Mouse (Mus musculus): Measurements from ENCODE around the gene Prpf6. TPM values are rescaled to one million over a fixed set of nuclear protein-coding genes. Genes with fewer than 3 reads are reported as not detected.
A peak's percentile ranks its signal among the peaks of the same experiment; 100 is the strongest.

The Prpf6 gene
- polyA plus RNA-seq, 1 experiment from 2014 or later: 70.5 TPM

- Histone ChIP-seq H3K36me3 (0 out of 2 replicates have a peak, but pooled peaks cover 2% of the 10 kb centered on the region), H3K4me3 (peak overlapping the region; percentile 96), H3K4me2 (replicated peaks) (peak overlapping the region; percentile 84), H3K27me3 (peaks cover 30% of the 10 kb centered on the region), H3K4me1 (peaks cover 22% of the 10 kb centered on the region), H3K27ac (no peak overlapping the region), H3K9ac (peak overlapping the region; percentile 93), H3K9me3 (no peaks in the 10 kb centered on the region)
- WGBS: 28% methylated on average over 10 of the region's 10 CpGs
- ATAC-seq (ENCODE audit: low FRiP score, low read depth): no peak
Observed at GRCm38 (mm10) chr2:181601751-181602145, 10.1 kb downstream of the Prpf6 start.

- Histone ChIP-seq H3K4me1 (peaks cover 22% of the 10 kb centered on the region), H3K4me3 (peak overlapping the region; percentile 96), H3K9me3 (no peaks in the 10 kb centered on the region), H3K27ac (no peak overlapping the region), H3K9ac (no peak overlapping the region; the same call in 1 of the 2 replicates), H3K36me3 (0 out of 2 replicates have a peak, but pooled peaks cover 3% of the 10 kb centered on the region), H3K4me2 (replicated peaks) (peak overlapping the region; percentile 84), H3K27me3 (peaks cover 28% of the 10 kb centered on the region)
- WGBS: 77% methylated on average over 4 of the region's 4 CpGs
- ATAC-seq (ENCODE audit: low FRiP score, low read depth): no peak
Observed at GRCm38 (mm10) chr2:181602367-181602766, 10.7 kb downstream of the Prpf6 start.

GRCm38 (mm10) chr2:181618761-181619495 lies 27.3 kb downstream of the Prpf6 start:
- ATAC-seq (ENCODE audit: low FRiP score, low read depth): no peak
- Histone ChIP-seq H3K36me3 (peaks cover 67% of the 10 kb centered on the region), H3K27ac (no peak overlapping the region), H3K9ac (no peak overlapping the region), H3K4me3 (no peak overlapping the region), H3K4me1 (no peaks in the 10 kb centered on the region), H3K4me2 (replicated peaks) (no peak overlapping the region), H3K9me3 (no peaks in the 10 kb centered on the region), H3K27me3 (no peaks in the 10 kb centered on the region)
- 85% methylated on average over 5 of the region's 5 CpGs for WGBS

GRCm38 (mm10) chr2:181623401-181623800 lies 31.7 kb downstream of the Prpf6 start:
- no peaks in the 10 kb centered on the region for H3K27me3 ChIP-seq
- no peaks in the 10 kb centered on the region for H3K9me3 ChIP-seq
- H3K4me1 ChIP-seq: no peaks in the 10 kb centered on the region
- no peak for ATAC-seq (ENCODE audit: low FRiP score, low read depth)
- H3K36me3 ChIP-seq: peaks cover 70% of the 10 kb centered on the region
- no peak overlapping the region for H3K9ac ChIP-seq
- H3K4me2 ChIP-seq (replicated peaks): no peak overlapping the region
- no peak overlapping the region for H3K4me3 ChIP-seq
- no peak overlapping the region for H3K27ac ChIP-seq

GRCm38 (mm10) chr2:181628471-181628870 lies 36.8 kb downstream of the Prpf6 start:
- H3K36me3 ChIP-seq: peaks cover 65% of the 10 kb centered on the region
- no peak for ATAC-seq (ENCODE audit: low FRiP score, low read depth)

GRCm38 (mm10) chr2:181632624-181633023 lies 41.0 kb downstream of the Prpf6 start:
- Histone ChIP-seq H3K27me3 (no peaks in the 10 kb centered on the region), H3K9me3 (no peaks in the 10 kb centered on the region), H3K36me3 (peaks cover 75% of the 10 kb centered on the region), H3K9ac (no peak overlapping the region), H3K4me1 (no peaks in the 10 kb centered on the region), H3K27ac (no peak overlapping the region), H3K4me3 (no peak overlapping the region), H3K4me2 (replicated peaks) (no peak overlapping the region)
- WGBS: 92% methylated on average over 6 of the region's 6 CpGs
- no peak for ATAC-seq (ENCODE audit: low FRiP score, low read depth)

More at GRCm38 (mm10) chr2:181628471-181628870, 36.8 kb downstream of the Prpf6 start:
- H3K9ac ChIP-seq: no peak overlapping the region
- H3K9me3 ChIP-seq: no peaks in the 10 kb centered on the region
- no peak overlapping the region for H3K27ac ChIP-seq
- no peak overlapping the region for H3K4me3 ChIP-seq
- no peaks in the 10 kb centered on the region for H3K4me1 ChIP-seq
- no peak overlapping the region for H3K4me2 ChIP-seq (replicated peaks)
- H3K27me3 ChIP-seq: no peaks in the 10 kb centered on the region

GRCm38 (mm10) chr2:181635865-181636264 lies 44.2 kb downstream of the Prpf6 start:
- H3K4me1 ChIP-seq: no peaks in the 10 kb centered on the region
- H3K9ac ChIP-seq: no peak overlapping the region
- H3K4me3 ChIP-seq: no peak overlapping the region
- peaks cover 81% of the 10 kb centered on the region for H3K36me3 ChIP-seq
- no peak overlapping the region for H3K27ac ChIP-seq
- 87% methylated on average over 3 of the region's 3 CpGs for WGBS
- H3K4me2 ChIP-seq (replicated peaks): no peak overlapping the region
- no peaks in the 10 kb centered on the region for H3K27me3 ChIP-seq
- no peaks in the 10 kb centered on the region for H3K9me3 ChIP-seq
- ATAC-seq (ENCODE audit: low FRiP score, low read depth): no peak

- H3K4me3 ChIP-seq: no peak overlapping the region
- whole genome bisulfite sequencing: 82% methylated on average over 2 of the region's 2 CpGs
- H3K4me1 ChIP-seq: peaks cover 16% of the 10 kb centered on the region
- H3K9me3 ChIP-seq: no peaks in the 10 kb centered on the region
- no peak overlapping the region for H3K4me2 ChIP-seq (replicated peaks)
- ATAC-seq (ENCODE audit: low FRiP score, low read depth): no peak
- no peaks in the 10 kb centered on the region for H3K27me3 ChIP-seq
- peaks cover 86% of the 10 kb centered on the region for H3K36me3 ChIP-seq
- no peak overlapping the region for H3K9ac ChIP-seq
- no peak overlapping the region for H3K27ac ChIP-seq
Observed at GRCm38 (mm10) chr2:181644361-181644760, 52.7 kb downstream of the Prpf6 start.

- peaks cover 16% of the 10 kb centered on the region for H3K4me1 ChIP-seq
- peaks cover 87% of the 10 kb centered on the region for H3K36me3 ChIP-seq
- H3K4me3 ChIP-seq: no peak overlapping the region
- no peaks in the 10 kb centered on the region for H3K27me3 ChIP-seq
- 23% methylated on average over 3 of the region's 3 CpGs for WGBS
- no peak overlapping the region; the same call in 1 of the 2 replicates for H3K27ac ChIP-seq
- ATAC-seq (ENCODE audit: low FRiP score, low read depth): peak; percentile 62; the same call in 1 of the 2 replicates
- H3K9ac ChIP-seq: no peak overlapping the region
- no peaks in the 10 kb centered on the region for H3K9me3 ChIP-seq
- no peak overlapping the region for H3K4me2 ChIP-seq (replicated peaks)
Observed at GRCm38 (mm10) chr2:181645666-181646065, 54.0 kb downstream of the Prpf6 start.

- 71% methylated on average over 6 of the region's 6 CpGs for WGBS
- Histone ChIP-seq H3K9me3 (no peaks in the 10 kb centered on the region), H3K9ac (no peak overlapping the region), H3K4me2 (replicated peaks) (no peak overlapping the region), H3K4me1 (peaks cover 16% of the 10 kb centered on the region), H3K27ac (no peak overlapping the region), H3K4me3 (no peak overlapping the region), H3K27me3 (no peaks in the 10 kb centered on the region), H3K36me3 (peaks cover 87% of the 10 kb centered on the region)
- no peak for ATAC-seq (ENCODE audit: low FRiP score, low read depth)
Observed at GRCm38 (mm10) chr2:181646626-181647472, 55.2 kb downstream of the Prpf6 start.

GRCm38 (mm10) chr2:181648926-181649325 lies 57.3 kb downstream of the Prpf6 start:
- WGBS: 86% methylated on average over 10 of the region's 10 CpGs
- Histone ChIP-seq H3K4me1 (peaks cover 16% of the 10 kb centered on the region), H3K9me3 (no peaks in the 10 kb centered on the region), H3K27ac (no peak overlapping the region), H3K27me3 (no peaks in the 10 kb centered on the region), H3K4me2 (replicated peaks) (no peak overlapping the region), H3K9ac (no peak overlapping the region), H3K4me3 (no peak overlapping the region), H3K36me3 (peaks cover 88% of the 10 kb centered on the region)
- ATAC-seq (ENCODE audit: low FRiP score, low read depth): no peak

- ATAC-seq (ENCODE audit: low FRiP score, low read depth): no peak
- Histone ChIP-seq H3K27me3 (no peaks in the 10 kb centered on the region), H3K4me1 (peaks cover 14% of the 10 kb centered on the region), H3K4me3 (no peak overlapping the region), H3K4me2 (replicated peaks) (no peak overlapping the region), H3K36me3 (peaks cover 93% of the 10 kb centered on the region), H3K27ac (no peak overlapping the region), H3K9ac (no peak overlapping the region), H3K9me3 (no peaks in the 10 kb centered on the region)
Observed at GRCm38 (mm10) chr2:181653065-181653464, 61.4 kb downstream of the Prpf6 start.

All from limb, embryonic 13.5 days (tissue).